Mouse (Mus musculus): ENCODE measurements around the gene Dip2a.

The Dip2a gene

DNA sequence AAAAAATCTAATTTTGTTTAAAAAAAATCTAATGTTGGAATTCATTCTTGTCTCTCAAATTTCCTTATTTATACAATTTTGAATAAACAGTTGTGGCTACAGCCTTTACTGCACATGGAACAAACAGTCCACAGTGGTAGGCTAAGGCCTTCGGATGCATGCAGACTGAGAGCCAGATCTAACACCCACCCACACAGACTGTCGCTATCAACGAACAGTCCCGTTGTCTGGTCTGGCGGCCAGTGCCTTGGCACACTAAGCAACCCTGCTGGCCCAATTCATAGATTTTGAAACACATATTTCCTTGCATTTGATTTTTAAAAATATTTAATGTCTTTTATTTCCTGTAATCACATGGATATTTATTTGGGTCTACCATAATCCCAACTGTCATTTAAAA is 45.0 kb downstream of the Dip2a start:
- no peak for DNase-seq

DNA sequence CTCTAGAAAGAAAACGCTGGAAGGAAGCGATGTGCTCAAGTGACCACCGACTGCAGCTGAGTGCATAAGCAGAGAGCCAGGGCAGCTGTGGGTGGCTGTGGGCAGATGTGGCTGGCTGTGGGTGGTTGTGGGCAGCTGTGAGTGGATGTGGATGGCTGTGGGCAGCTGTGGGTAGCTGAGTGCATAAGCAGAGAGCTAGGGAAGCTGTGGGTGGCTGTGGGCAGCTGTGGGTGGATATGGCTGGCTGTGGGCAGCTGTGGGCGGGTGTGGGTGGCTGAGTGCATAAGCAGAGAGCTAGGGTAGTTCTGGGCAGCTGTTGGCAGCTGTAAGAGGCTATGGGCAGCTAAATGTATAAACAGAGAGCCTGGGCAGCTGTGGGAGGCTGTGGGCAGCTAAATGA is 51.9 kb downstream of the Dip2a start:
- DNase-seq: no peak

DNA sequence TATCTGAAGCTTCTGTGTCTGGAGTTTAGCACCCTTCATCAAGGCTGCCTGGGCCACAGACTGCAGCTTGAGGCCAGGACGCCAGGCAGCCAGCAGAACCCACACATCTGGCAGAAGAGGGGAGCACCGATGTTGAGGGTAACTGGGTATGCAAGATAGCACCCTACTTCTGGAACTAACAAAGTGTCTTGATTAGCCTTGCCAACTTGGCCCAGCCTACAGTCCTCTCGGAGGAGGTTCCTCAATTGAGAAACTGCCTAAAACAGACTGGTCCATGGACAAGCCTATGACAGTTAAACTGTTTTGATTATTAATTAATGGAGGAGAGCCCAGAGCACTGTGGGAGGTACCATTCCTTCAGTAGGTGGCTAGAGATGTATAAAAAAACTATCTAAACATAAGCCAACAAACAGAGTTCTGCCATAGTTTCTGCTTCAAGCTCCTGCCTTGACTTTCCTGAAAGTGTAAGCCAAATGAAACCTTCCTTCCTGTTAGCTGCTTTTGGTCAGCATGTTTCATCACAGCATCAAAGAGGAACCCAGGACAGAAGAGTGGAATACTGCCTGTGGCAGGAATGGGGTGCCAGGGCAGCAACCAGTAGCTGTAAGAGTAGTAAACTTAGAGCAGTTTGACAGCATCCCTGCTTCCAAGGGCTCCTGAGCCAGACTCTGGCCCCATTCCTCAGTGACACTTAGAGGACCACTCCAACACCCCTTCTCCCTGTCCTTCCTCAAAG is 55.0 kb downstream of the Dip2a start:
- no peak for DNase-seq

DNA sequence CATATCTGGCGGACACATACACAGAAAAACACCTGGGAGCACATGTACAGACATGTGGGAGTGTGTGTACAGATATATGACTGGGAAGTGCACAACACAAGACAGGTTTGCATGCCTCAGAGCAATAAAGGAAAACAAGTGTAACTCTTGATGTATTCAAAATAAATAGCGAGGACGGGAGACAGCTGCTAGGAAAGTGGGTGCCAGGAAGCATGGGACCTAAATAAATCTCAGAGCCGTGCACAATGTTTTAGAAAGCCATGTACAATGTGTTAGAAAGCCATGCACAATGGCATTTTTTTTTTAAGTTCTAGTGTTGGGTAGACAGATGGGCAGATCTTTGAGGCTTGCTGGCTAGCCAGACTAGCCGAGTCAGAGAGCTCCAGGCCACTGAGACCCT is 56.0 kb downstream of the Dip2a start:
- peak; percentile 37 for DNase-seq

DNA sequence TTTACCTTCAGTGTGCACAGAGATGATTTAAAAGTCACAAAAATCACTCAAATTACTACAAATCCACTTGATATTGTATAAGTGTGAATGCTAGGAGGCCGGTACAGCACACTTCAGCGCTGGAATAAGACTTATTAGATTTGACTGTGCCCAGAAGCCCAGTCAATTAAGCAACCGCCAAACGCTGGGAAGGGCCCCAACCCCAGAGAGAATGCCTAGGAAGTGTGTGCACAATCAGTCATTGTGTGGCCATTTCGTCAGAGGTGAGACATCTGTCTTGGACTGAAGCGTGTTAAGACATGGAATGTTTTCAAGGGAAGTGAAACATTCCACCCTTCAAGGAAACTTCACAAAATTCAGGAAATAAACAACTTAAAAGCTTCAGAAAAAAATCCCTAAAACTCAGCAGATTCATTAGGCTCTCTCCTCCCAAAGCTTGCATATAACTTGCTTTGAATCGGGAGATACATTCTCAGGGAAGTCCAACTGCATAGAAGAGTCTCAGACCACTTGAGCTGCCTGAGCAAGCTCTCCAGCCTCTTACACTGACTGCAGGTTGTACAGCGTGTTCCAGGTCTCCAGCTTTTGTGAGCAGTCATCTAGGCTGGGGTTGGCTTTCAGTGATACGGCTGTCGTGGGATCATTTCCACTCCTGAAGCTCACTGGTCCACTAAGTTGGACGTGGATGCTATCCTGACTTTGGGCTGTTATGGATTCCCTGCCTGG is 56.7 kb downstream of the Dip2a start:
- no peak for DNase-seq

DNA sequence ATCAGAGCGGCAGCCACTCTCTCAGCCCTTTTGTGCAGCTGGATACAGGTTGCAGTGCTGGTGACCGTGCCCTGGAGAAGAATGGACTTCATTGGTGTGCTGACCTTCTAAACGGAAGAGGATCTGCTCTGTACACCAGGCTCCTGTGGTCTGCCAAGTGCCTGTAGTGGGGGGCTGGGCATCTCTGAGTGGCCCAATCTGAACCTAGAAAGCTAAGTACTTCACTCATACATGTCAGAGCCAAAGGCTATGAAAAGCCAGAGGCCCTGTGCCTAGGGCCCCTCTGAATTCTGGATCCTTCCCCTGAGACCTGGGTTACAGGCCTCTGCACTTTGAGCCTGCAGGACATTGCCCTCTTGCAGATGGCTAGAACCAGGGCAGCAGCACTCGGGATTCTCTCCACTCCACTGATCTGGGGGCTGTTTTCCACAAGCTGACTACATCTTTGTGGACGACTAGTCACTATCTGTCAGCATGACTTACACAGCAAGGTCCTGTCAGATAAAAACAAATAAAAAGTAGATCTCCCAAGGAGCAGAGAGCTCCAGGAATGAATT is 66.5 kb downstream of the Dip2a start:
- no peak for DNase-seq

DNA sequence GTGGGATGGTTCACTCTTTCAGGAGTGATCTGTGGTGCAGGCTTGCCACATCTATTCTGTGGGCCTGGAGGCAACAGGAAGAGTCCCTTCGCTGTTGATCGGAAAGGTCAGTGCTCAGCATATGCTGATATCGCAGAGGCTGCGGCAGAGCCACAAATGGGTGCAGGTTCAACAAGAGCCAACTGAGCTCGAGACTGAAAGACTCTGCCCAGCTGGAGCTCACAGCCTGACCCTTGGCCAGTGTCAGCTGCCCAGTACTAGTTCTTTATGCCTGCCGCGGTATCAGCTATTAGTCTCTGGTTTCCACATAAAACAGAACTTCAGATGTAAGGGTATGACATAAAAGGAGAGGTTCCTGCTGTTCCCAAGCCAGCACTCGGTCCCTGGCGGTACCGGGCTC is 69.8 kb downstream of the Dip2a start:
- no peak for DNase-seq

DNA sequence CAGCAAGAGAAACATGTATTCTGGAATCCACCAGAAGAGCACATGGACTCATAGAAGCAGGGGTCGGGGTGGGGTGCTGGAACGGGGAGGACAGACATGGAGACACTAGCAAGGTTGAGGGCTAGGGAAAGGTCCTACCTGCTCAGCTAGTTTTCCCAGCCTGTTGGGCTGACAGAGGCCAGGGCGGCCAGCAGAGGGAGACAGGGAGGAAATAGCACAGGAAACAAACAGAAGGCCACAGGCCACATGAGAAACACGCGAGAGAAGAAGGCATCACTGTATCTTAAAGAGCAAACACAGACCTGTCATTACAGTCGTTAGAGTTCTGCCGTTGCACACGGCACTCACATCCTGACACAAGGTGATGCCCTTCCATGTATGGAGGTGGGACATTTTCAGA is 73.9 kb downstream of the Dip2a start:
- no peak for DNase-seq

DNA sequence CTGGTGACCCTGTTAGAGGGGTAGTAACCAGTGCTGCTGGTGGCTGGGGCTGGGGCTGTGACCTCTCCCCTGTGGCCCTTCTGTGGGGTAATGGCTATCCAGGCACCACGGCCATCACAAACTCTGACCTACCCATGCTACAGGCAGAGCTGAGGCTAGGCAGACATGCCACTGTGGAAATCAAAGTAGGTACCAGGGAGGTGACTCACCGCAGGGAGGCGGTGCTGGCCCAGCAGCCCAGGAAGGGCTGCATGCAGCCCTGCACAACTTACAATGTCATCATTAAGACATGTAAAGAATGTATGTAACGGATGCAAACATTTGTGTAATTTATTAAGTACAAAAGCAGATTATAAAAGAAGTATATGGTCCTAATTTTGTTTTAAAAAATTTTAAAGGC is 82.7 kb downstream of the Dip2a start:
- no peak for DNase-seq

DNA sequence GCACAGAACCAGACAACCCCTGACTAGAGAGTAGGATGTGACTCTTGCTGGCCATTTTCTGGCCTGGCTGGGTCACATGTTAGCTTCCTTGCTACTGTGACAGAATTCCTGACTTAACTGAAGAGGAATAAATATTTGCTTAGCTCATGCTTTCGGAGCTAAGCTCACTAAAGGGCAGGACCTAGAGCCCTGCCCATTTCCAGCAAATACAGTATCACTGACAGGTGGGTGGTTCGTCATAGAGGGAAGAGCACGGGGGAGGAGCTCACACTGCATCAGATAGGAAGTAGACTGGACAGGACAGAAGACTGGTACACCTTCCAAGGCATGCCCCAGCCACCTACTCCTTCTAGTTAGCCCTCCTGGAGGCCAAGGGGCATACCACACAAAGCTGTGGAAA is 83.6 kb downstream of the Dip2a start:
- DNase-seq: no peak

DNA sequence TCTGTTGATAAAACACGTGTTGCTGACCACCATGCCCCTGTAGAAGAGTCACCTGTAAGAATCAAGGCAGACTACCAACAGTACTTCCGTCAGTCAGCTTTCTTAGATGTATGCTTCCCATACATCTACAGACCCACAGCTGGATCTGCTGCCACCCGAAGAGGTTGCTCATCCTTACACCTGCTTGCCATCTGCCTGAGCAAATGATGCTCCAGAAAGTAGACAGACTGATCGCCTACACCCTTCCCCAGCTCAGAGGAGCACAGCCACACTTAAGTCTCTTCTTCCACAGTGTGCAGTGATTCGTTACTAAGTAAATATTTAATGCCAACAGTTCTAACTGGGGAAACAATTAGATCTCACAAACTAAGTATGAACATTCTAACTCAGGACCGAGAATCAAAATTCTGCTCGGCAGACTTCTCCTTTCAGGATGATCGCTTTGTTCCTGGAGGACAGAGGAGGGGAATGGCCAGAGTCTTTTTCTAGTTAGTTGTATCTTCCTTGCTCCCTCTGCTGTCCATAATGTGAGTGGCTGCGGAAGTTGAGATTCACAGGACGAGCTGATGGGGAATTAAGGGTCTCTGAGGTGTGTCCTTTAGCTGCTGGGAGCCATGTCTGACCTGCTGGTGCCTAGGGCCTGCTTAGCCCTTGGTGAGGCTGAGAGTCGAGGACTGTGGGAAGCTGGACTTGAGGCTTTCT is 84.6 kb downstream of the Dip2a start:
- peak; percentile 53 for DNase-seq

DNA sequence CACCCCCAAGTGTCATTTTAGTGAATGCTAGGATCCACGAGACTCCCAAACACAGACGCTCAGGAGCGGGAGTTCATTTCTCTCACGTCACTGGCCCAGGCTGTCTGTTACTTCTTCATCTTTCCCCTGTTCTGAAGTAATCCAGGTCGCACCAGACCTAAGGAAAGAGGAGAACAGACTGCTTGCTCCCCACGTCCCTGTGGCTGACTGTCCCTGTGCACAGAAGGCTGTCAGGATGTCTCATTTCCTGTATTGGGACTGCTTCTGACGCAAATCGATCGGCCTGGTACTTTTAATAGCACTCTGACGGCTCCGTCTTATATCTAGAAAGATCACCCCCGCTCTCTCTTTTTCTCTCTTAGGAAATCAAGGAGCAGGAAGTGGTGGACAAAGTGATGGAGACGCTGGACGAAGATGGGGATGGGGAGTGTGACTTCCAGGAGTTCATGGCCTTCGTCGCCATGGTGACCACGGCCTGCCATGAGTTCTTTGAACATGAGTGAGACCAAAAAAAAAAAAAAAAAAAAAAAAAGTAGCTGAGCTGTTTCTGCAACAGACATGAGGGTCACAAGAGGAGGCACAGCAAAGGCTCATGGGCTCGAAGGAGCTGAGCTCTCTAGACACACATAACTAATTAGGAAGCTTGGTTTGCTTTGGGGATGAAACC is 85.4 kb downstream of the Dip2a start:
- DNase-seq: peak; percentile 51

DNA sequence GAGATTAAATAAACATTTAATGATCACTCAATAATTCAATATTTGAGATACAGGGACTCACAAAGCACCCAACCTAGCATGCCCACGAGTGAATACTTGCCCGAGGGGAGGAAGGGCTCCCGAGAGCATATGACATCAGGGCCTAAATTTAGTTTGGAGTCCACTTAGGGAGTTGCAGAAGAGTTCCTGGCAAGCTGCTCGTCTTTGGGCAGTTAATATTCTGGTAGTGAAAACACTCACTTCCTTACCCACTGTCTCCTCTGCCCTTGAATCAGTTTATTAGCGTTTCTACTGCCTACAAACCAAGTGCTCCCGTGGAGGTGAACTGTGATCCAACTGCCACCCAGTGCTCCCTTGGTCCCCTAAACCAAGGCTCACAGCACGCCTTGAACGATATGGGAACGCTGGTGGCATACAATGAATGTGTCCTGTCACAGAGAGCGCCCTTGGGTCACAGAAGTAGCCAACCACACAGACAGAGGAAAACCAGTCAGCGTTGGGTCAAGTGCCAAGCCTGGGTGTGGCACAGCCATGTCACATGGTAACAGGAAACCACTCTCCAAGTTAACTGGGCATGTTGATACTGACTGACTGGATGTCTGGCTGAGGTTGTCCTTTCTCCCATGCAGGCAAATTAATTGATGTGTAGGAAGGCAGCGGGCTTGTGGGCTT is 87.2 kb downstream of the Dip2a start:
- DNase-seq: peak; percentile 76

DNA sequence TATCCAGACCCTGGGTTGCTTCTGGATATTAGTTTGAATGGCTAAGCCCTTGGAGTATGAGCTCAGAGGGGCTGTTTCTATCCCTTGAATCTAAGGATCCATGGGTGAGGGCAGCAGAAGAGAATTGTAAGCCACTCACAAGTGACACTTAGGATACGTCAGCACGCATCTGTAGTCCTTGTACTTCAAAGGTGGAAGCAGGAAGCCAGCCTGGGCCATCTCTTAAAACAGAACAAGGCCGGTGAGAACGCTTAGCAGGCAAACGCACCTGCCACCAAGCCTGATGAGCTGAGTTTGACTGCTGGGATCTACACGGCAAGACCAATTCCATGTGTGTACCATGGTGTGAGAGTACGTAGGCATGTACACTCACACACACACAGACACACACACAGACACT is 87.9 kb downstream of the Dip2a start:
- DNase-seq: no peak

DNA sequence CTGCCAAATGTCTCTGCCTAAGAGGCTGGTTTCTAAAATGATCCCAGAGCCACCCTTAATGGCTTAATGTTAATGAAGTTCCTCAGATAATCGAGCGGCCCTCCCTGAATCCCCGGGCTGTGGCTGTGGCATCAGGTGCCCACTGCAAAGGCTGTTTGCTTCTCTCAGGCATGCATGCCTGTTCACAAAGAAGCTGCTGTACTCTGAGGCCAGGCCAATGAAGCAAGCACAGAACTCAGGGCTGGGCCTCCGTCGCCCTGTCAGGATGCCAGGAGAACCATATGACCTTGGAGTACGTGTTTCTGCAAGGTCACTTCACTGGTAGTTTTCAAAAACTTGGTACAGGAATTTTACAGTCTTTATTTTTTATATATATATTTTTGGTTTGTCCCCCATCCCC is 89.5 kb downstream of the Dip2a start:
- DNase-seq: no peak

DNA sequence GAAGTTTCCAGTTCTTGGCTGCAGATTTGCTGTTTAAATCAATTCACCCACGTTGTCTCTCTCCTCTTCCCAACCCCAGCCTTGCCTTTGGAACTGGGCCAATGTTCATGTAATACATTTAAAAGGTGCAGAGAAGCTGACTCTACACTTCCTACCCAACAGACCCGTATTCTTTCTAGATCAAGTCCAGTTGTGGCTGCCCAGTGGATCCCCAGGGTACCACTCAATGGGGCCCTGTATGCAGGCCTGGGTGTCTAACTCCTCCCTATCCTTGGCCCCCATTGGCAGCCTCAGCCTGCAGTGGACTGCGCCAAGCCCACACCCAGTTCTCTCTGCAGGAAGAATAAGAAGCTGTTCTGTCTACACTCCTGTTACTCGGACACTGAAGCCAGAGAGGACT is 91.6 kb downstream of the Dip2a start, which contains the start of gene S100b:
TSS of gene S100b (plus strand) at position 318 of the 400 bp plus-strand sequence.
- DNase-seq: peak; percentile 59

DNA sequence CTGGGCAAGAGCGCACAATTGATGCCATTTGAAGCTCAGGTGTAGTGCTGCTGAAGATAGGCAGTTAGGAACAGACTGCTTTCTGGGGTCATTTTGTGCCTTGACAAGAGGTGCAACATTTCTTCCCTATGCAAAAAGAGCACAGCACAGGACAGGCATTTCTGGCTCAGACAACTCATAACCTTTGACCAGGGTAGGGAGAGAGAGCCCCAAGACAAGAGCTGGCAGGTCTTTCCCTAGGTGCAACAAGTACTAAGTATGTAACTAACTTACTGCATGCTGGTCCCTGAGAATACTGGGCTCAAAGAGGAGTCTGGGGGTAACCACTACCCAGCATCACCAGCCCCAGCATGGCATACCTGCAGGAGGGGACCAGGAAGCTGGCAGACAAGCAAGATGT is 92.0 kb downstream of the Dip2a start:
- DNase-seq: no peak

DNA sequence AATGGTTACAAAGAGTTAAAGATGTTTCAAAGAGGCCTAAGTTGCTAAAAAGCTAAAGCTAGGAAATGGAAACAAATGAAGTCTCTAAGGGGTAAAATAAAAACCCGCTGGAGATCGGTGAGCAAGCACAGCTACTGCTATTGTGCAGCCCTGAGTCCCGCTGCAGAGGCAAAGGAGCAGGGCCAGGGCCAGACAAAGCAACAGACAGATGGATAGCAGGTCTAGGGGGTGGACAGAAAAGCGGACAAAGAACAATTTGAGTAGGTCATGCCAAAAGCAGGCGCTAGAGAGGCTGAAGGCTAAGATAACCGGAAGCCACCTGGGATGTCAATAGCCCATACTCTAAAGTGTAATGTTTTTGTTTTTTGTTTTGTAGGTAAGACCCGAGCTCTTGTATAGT is 94.2 kb downstream of the Dip2a start:
- DNase-seq: no peak

DNA sequence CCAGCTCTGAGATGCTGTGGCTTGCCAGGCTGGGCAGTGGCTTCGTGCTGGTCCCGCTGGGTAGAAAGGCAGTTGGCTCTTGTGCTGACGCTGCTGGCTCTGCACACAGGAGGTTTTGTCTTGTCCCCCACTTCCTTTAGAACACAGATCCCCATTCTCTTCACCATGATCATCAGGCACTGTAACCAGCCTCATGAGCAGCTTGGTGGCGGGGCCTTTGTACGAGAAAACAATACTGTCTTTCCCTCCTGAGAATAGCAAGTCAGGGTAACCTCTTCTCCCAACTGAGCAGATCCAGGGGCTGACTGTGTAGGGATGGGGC is 96.5 kb downstream of the Dip2a start:
- DNase-seq: peak; percentile 69

DNA sequence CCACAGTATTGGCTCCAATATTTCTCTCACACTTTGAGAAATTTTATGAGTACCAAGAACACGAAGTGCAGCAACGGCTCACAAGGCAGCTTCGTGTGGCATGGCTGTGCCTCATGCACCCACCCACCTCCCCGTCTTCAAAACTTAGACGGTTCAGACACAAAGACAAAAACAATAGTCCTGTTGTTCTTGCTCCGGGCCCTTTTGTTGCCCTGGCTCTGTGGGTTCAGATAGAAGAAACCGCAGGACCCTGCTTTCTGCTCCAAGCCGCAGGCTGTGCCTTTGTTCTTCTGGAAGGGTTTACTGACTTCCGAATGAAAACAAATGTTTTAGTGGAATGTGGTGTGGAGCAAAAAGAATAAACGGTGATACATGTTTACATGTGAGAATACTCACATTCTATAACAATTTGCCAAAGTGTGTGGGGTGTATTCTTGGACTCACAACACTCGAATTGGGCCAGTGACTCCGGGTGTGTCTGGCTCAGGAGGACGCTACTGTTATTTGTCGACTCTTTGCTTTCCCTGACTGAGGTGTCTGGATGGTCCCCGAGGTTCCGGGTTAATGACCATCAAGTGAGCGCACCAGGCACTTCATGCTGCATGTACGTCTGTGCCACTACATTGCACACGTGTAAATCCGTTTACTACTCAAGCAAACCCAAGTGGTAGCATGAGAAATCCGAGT is 97.0 kb downstream of the Dip2a start:
- DNase-seq: no peak

DNA sequence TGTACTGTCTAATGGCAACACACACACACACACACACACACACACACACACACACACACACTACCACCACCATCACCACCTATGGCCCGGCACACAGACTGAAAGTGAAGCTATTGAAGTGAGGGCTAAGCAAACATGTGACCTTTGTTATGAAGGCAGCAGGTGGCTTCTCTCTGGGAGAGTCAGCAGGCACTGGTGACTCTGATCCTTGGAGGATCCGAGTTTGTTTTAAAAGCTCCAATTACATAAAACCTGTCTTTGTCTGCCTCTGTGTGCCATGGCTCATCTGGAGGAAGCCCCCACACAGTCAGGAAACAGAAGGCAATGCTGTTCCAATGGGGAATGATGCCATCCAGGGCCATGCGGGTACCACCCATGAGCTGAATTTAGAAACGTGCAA is 98.5 kb downstream of the Dip2a start:
- peak; percentile 44 for DNase-seq

DNA sequence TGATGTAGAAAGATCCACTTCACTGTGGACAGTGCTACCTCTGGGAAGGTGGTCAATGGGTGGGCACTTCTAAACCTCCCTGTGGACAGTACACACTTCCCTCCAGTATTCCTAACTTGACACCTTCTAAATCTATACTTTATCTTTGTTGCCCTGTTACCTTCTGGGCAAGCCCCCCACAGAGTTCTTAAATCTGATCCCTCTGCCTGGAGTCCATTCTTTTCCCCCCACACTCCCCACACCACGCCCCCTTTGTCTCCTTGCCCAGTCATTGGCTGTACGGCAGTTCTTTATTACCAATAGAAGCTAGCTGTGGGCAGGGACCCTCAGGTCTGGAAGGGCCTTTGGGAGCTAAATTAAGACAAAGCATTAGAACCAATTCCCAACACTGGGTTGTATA is 100.0 kb downstream of the Dip2a start:
- no peak for DNase-seq

Measured in layer of hippocampus, adult 9-11 months (tissue).